Mouse (Mus musculus) heart, adult 10 weeks (tissue): ENCODE measurements around the gene Gnb5. TPM values are rescaled to one million over a fixed set of nuclear protein-coding genes. Genes with fewer than 3 reads are reported as not detected.

Source experiments
- polyA plus RNA-seq: library from polyadenylated mRNA; stranded (reverse); fragments of 350-450 nt; fragmentation: Illumina TruSeq; extraction: RNeasy Lipid Tissue Mini Kit (QIAGEN cat#74804); gene quantifications from one replicate; pipeline ENCODE4 v1.2.3, GENCODE M21; 2014; ENCODE audit warnings: low read depth, low replicate concordance

Gene Gnb5
- 25.8 TPM for polyA plus RNA-seq

DNA sequence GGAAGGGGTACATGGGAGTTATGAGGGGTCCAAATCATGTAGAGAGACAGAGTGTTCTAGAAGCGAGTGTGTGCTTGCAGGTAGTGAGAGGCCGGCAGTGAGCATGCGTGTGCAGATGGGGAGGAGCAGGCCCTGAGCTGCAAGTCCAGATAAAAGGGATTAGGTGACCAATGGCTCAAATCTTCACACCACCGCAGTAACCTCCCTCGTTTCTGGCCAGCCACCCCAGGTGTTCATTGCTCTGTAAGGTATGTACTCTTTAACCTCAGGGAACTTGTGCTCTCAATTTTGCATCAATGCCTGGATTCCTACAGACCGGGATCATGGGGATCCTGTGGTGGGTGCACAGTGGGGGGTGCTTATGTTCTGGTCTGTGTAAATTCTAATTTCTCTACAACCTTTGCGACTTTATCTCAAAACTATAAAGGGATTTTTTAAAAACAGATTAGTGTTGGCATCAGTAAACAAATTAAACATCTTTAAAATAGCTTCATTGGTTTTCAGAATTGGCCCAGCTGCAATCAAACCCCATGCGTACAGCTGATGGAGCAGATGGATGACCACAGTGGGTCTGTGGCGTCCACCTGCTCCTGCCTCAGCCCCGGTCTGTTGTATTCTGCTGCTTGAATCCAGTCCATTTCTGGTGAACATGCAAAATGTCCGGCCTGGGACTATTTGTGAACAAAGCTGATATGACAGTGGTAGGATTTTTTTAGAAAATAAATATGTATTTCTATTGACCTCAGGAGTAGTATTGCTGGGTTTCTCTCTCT lies at the start of gene Gnb5:
Gnb5 (plus strand) TSS at position 163 of the 773 bp plus-strand sequence.

DNA sequence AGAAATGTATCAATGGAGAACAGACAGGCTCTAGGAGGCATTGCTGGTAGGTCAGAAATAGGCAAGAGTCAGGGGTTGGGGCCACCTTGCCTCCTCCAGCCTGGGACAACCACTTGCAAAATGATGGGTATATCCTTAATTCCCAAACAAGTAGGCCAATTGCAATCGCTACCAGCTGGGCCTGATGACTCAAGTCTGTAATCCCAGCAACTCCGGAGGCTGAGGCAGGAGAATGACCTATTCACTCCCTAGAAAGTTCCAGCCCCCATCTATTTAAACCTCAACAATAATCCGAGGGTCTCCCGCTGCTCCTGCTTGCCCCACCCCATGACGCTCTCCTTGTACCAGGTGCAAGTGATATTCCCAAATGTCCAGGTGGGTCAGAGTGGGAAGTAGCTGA lies 41.4 kb downstream of the Gnb5 start, which contains the start of gene Bcl2l10:
Bcl2l10 (plus strand) TSS at position 301 of the 400 bp plus-strand sequence.

Other genes with a start within 250 kb of the Gnb5 start
- 5.9 TPM for gene Myo5a, start 235.3 kb upstream of the Gnb5 start, polyA plus RNA-seq
- gene Myo5c, start 74.3 kb upstream of the Gnb5 start, polyA plus RNA-seq: 7.2 TPM
- gene Bcl2l10, start 41.5 kb downstream of the Gnb5 start, polyA plus RNA-seq: not detected
- 18.5 TPM for gene Mapk6, start 103.7 kb downstream of the Gnb5 start, polyA plus RNA-seq
- gene Leo1, start 135.2 kb downstream of the Gnb5 start, polyA plus RNA-seq: 22.4 TPM